Mouse (Mus musculus): ENCODE measurements around the gene Tap1.

GRCm38 (mm10) chr17:34198521-34198912 is 11.2 kb downstream of the Tap1 start:
- TF ChIP-seq CTCF (IDR thresholded peaks at IDR 0.05; ENCODE audit: low read depth), result no peak
- no peak for TF ChIP-seq EP300 (optimal IDR thresholded peaks at IDR 0.05)

Measured in stomach, postnatal 0 days (tissue).